Mouse (Mus musculus) bone marrow, adult 2 months (tissue): ENCODE measurements around the gene Ccdc82.

ENCODE experiments used
- CTCF ChIP-seq: fragments of 200-500 bp; IDR thresholded peaks from 2 replicates; pipeline ENCODE4 v1.5.1; 2011; ENCODE audit warnings: low read length, control low read depth; ENCODE audit not compliant: control insufficient read depth, insufficient read depth
- POLR2A ChIP-seq: fragments of 200-500 bp; IDR thresholded peaks from 2 replicates; pipeline ENCODE4 v1.6.1; 2011; ENCODE audit warnings: low read depth, mild to moderate bottlenecking, control low read depth, low read length, borderline replicate concordance; ENCODE audit not compliant: control insufficient read depth

DNA sequence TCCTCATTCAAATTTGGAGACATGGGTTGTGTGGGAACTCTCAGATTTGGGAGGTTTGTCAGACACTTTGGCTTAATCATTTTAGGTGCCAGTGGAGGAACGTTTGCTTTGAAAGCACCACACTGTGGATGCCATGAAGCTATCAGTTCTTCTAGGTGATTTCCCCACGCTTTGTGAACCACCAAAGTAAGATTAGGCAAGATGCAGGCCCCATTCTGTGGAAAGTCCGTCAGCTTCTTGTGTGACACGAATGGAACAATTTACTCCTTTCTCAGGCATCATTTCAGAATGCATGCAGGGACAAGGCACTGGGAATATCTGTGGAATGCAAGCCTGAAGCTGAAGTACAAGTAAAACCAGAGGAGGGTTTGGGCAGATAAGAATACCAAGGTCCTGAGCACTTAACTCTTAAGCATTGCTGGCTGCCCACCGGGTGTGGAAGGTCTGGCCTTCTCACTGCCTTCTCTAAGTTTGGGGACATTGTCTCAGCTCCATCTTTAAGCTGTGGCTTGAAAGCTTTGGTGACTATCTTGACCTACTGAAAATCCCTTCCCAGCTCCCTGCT is 74.1 kb downstream of the Ccdc82 start:
- no peak for TF ChIP-seq CTCF
- TF ChIP-seq POLR2A, result no peak
